Mouse (Mus musculus) left cerebral cortex, adult 2 months (tissue): ENCODE measurements around the gene Oas1e. TPM values are rescaled to one million over a fixed set of nuclear protein-coding genes. Genes with fewer than 3 reads are reported as not detected.
A peak's percentile ranks its signal among the peaks of the same experiment; 100 is the strongest.
"Not testable (repeated sequence)": the region's sequence is repeated elsewhere in the genome, so short reads cannot be mapped to it uniquely, and the experiment has no call there.

ENCODE experiments used
- DNase-seq, 2 experiments: peaks; one replicate each; pipeline ENCODE4 v3.0.0; 2021 to 2022; ENCODE audit warnings: low spot score in 2 of 2, mixed read lengths in 1 of 2; ENCODE audit errors: extremely low spot score in 1 of 2
- H3K27ac ChIP-seq: fragments of 200-600 bp; 2 replicates; pipeline ENCODE4 v1.8.1; 2022
- H3K4me3 ChIP-seq: fragments of 200-600 bp; 2 replicates; pipeline ENCODE4 v1.8.1; 2022
- CTCF ChIP-seq: fragments of 200-600 bp; IDR thresholded peaks from 2 replicates; pipeline ENCODE4 v1.8.1; 2022; ENCODE audit warnings: antibody characterized with exemption, mild to moderate bottlenecking, moderate library complexity
- intact Hi-C: fragments of 180-260 bp; cut with DNase I; formaldehyde crosslinking; loops from one replicate; pipeline ENCODE4 v1.15.1; 2025
- long read RNA-seq, 2 experiments: library from polyadenylated mRNA; stranded (forward); transcript quantifications; one replicate each; pipeline ENCODE4 v2.0.0; 2021; ENCODE audit warnings: borderline mapping rate in 2 of 2
- total RNA-seq, 2 experiments: library from RNA; stranded (reverse); gene quantifications; 2 replicates each; pipeline ENCODE4 v1.2.3; 2021

Gene Oas1e
- total RNA-seq = not detected
- long read RNA-seq, experiment 1 = 0 reads
- long read RNA-seq, experiment 2 = 0 reads

DNA sequence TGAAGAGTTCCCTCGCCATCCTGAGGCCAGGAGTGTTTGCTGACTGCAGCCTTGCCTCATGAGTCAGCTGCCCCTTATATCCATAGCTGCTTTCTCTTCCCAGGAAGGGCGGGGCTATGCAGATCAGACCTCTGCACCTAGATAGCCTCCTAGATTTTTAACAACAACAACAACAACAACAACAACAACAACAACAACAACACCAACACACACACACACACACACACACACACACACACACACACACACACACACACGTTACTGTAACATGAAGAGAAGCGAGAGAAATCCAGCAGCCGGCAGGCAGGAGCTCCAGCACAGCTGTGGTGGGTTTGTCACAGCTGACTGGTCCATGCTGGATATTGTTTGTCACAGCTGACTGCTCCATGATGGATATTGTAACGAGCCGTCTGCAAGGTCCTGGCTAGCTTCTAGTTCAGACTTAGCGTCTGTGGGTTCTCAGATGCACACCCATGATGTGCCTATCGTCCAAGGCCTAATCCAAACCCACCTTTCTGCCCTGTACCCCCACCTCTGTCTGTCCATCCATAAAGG lies at the start of gene Oas1e:
Oas1e (minus strand) TSS at position 51 of the 555 bp plus-strand sequence.
- H3K4me3 ChIP-seq, H3K27ac ChIP-seq, intact Hi-C loops, DNase-seq: not testable (repeated sequence)

DNA sequence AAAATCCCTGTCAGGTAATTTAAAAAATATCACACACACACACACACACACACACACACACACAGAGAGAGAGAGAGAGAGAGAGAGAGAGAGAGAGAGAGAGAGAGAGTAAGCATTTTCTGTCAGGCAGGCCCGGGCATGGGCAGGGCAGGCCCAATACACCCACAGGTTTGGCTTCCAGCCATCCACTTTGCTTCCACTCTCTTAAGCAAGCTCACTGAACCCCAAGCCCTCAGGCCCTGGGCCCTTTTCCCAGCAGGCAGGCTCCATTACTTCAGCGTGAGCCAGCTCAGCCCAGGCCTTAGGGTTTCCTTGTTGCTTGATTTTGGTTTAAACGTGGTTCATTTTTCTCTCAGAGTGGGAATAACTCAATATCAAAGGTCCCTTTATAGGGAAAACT lies 49.4 kb upstream of the Oas1e start:
- no peak for TF ChIP-seq CTCF
- Histone ChIP-seq H3K4me3 (no peak overlapping the region), H3K27ac (no peak overlapping the region)
- no peak for DNase-seq
- intact Hi-C loops = no loop called here

DNA sequence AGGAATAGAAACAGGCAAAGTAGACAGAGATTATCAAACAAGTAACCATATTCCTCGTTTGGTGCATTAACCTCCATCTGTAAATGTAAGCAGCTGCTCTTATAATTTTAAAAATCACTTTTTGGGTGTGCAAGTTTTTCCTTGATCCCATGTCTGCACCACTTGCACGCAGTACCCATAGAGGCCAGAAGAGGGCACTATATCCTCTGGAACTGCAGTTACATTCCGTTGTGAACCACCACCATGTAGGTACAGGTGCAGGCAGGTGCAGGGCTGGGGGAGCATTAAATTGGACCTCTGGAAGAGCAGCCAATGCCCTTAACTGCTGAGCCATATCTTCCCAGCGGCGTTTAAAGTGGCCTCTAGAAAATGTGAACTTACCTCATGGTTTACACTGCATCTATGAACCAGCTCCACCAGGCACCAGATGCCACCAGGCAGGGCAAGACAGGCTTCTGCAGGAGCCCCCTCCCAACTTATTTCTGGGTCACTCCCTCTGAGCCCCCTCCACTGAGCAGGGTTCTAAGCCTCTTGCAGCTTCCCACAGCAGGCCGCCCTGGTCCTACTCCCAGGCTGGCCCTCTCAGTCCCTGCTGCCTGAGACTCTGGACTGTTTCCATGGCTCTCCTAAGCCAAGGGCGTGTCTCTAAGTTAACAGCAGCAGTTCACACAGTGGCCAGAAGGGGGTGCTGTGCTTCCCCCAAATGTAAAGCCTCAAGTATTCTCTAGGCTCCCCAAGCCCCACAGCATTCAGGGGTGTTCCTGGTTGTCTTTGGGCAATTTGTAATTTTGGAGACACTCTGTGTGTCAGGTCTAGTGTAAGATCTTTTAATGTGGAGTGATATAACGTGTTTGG lies 41.6 kb upstream of the Oas1e start:
- peak; percentile 65 for TF ChIP-seq CTCF
- intact Hi-C loops = loop anchor here (10.0 kb wide), 1 partner anchor 338 kb away; no protein-coding TSS in a partner anchor
- H3K4me3 ChIP-seq = no peak overlapping the region
- peak; percentile 10 to 49 for DNase-seq
- no peak overlapping the region for H3K27ac ChIP-seq

DNA sequence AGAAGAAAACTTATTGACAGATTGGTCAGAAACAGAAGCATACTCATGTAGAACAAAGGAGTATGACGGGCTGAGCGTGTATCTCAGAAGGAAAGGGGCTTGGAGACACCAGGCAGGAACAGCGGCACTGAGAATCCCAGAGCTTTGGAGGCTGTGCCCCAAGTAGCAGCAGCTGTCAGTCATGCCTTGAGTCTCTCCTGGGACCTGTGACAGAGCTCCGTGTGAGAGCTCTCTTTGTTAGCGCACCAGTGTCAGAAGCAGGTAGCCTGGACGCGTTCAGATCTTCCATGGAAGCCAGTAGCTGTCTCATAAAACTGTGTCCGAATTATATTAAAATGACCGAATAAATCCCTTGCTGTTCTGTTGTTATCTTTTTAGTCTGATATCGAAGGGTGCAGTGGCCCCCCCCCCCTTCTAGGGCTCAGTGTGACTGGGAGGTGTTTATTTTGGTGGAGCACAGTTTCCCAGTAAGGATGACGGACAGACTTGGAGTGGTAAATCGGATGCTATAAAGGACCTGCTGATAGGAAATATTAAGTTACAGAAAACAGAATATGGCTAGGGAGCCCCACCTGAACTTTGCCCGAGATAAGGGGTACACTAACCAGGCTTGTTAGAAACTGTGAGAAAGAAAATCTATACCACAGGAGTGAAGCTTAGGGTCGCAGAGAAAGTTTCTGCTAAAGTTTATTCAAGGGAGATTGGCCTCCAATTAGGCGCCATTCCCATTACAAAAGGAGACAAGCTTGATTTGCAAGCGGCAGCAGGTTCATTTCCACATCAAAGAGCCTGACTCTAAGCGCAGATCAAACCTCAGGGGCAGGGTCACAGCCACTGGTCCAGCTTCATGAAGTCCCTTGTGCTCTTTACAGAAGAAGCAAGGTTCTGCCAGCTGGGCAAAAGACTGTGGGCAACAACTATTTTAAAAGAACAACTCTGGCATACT lies 38.3 kb upstream of the Oas1e start:
- intact Hi-C loops = loop anchor here (10.0 kb wide), 1 partner anchor 341 kb away; no protein-coding TSS in a partner anchor
- no peak overlapping the region for H3K27ac ChIP-seq
- H3K4me3 ChIP-seq = no peak overlapping the region
- no peak for DNase-seq
- no peak for TF ChIP-seq CTCF

DNA sequence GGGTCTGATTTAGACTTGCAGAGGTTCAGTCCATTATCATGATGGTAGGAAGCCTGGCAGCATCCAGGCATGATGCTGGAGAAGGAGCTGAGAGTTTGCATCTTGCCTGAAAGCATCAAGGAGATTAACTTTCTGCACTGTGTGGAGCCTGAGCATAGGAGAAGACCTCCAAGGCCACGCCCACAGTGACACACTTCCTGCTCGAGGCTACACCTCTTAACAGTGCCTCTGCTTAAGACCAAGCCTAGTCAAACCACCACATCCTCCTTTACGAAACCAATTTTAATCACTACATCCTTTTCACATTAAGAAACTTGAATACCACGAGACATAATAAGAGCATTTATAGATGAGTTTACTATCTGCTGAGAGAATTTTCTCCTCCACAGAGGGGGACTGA lies 35.7 kb upstream of the Oas1e start:
- no peak overlapping the region for H3K4me3 ChIP-seq
- intact Hi-C loops = loop anchor here (2.0 to 10.0 kb wide), 2 partner anchors 94 to 344 kb away; no protein-coding TSS in a partner anchor
- no peak for DNase-seq
- no peak overlapping the region for H3K27ac ChIP-seq
- TF ChIP-seq CTCF = no peak

DNA sequence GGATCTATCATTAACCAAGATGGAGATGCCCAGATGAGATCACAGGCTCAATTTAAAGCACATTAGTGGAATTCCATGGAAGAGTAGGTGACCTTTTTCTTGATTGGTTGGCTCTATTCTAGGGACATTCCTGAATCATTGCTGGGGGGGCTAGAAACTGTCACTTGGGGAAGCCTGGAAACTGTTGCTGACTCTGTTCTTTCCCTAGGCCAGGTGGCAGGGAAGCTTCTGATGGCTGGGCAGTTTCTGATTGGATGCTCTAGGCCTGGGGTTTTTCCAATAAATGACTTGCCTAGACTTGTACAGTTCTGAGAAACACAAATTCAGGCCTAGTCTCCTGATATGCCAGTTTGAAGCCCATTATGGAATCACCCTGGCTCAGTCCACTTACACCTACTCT lies 23.7 kb upstream of the Oas1e start:
- intact Hi-C loops = loop anchor here (10.0 kb wide), 1 partner anchor 336 kb away; no protein-coding TSS in a partner anchor
- no peak for DNase-seq
- TF ChIP-seq CTCF = no peak
- Histone ChIP-seq H3K27ac (no peak overlapping the region), H3K4me3 (no peak overlapping the region)

DNA sequence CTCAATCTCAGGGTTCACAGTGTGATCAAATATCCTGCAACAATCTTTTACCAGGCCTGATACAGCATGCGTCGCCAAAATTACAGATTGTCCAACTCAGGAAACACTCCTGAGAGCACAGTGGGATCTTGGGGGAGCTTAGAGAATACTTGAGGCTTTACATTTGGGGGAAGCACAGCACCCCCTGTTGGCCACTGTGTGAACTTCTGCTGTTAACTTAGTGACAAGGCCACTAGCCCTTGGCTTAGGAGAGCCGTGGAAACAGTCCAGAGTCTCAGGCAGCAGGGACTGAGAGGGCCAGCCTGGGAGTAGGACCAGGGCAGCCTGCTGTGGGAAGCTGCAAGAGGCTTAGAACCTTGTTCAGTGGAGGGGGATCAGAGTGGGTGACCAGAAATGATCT lies 20.6 kb upstream of the Oas1e start:
- H3K27ac ChIP-seq = no peak overlapping the region
- H3K4me3 ChIP-seq = no peak overlapping the region
- peak; percentile 66 for TF ChIP-seq CTCF
- no peak for DNase-seq
- intact Hi-C loops = loop anchor here (10.0 kb wide), 1 partner anchor 339 kb away; no protein-coding TSS in a partner anchor

DNA sequence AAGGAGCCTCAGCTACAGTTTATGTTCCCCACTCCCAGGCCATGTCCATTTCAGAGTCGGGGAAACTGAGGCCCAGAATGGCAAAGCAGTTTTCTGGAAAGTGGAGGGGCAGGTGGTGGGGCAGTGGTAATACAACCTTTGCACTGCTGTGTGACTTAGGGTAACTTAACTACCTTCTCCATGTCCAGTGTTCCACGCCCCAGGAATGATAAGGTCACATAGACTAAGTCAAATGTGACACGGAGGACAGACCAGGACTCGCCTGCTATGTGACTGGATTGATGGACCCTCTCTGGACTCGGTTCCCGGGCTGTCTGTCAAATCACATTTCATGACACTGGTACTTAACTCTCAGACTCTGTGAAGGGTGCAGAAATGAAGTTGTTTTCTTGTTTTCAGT lies 17.7 kb upstream of the Oas1e start:
- intact Hi-C loops = loop anchor here (5.0 to 10.0 kb wide), 2 partner anchors 311 to 342 kb away; partner anchors contain the start of gene Plbd2
- H3K27ac ChIP-seq = no peak overlapping the region
- H3K4me3 ChIP-seq = peak overlapping the region; percentile 49
- TF ChIP-seq CTCF = no peak
- DNase-seq = no peak

DNA sequence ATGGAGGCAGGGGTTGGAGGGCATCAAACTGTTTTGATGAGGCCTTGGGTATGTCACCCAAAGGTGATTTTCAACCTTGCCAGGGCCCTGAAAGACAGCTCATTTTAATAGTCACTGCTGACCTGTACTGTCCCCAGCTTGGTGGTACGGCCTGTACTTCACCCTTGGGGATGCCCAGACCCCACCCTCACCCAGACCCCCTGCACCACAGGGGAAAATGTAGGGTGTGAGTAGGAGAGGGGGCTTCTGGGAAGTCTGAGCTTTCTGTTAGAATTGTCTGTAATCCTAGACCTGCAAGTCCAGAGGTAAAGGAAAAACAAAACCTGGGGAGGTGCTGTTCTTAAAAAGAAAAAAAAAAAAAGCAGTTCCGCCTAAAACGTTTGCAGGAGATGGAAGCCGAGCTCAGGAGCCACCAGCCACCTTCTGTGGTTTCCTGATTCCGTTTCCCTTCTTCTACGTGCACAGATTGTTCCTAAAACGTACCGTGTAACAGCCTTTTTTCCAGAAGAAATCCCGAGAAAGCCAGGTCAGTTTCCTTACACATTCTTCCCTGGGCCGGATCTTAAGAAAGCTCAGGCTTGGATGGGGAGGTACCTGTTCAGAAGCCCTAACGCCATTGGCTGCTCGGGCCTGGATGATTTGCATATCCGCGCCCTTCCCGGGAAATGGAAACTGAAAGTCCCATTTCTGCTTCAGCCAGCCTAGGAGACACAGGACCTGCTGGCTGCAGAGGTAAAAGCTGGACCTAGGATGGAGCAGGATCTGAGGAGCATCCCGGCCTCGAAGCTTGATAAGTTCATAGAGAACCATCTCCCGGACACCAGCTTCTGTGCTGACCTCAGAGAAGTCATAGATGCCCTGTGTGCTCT lies 16.9 kb upstream of the Oas1e start, which contains the start of gene Oas1c:
Oas1c (minus strand) TSS at position 564 of the 869 bp plus-strand sequence.
- TF ChIP-seq CTCF = no peak
- Histone ChIP-seq H3K4me3 (peak within 1 kb of the TSS; percentile 49), H3K27ac (peak within 1 kb of the TSS; percentile 66)
- intact Hi-C loops = loop anchor here (5.0 to 10.0 kb wide), 2 partner anchors 310 to 343 kb away; partner anchors contain the start of gene Plbd2
- DNase-seq = peak; percentile 71 to 73

DNA sequence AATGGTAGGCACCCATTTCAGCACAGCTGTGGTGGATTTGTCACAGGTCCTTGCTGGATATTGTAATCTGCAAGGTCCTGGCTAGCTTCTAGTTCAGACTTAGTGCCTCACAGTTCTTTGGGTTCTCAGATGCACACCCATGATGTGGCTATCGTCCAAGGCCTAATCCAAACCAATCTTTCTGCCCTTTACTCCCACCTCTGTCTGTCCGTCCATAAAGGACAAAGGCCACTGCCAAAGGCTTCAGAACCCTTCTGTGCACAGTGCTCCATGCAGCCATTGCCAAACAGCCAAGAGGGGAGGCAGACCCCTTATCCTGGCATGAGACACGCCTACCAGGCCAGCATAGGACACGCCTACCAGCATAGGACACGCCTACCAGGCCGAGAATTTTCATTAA lies 13.8 kb upstream of the Oas1e start:
- H3K4me3 ChIP-seq = no peak overlapping the region
- no peak for TF ChIP-seq CTCF
- intact Hi-C loops = loop anchor here (10.0 kb wide), 1 partner anchor 366 kb away; no protein-coding TSS in a partner anchor
- no peak overlapping the region for H3K27ac ChIP-seq
- no peak for DNase-seq
